Mouse (Mus musculus) E14TG2a.4 (cell line): ENCODE measurements around the gene Sh2d4b.

Experiments
- H3K27me3 ChIP-seq: 2 replicates; pipeline ENCODE4 v1.6.1; 2014; ENCODE audit warnings: low read length, control low read depth; ENCODE audit not compliant: insufficient read depth
- H3K36me3 ChIP-seq: 2 replicates; pipeline ENCODE4 v1.6.1; 2014; ENCODE audit warnings: low read length, control low read depth; ENCODE audit not compliant: insufficient read depth
- H3K4me1 ChIP-seq: replicated peaks from 2 replicates; pipeline ENCODE4 v1.6.1; 2014; ENCODE audit warnings: low read depth, low read length, control low read depth
- H3K4me3 ChIP-seq: replicated peaks from 2 replicates; pipeline ENCODE4 v1.5.1; 2014; ENCODE audit warnings: mild to moderate bottlenecking, low read length
- H3K9me3 ChIP-seq: 2 replicates; pipeline ENCODE4 v1.6.1; 2014; ENCODE audit warnings: low read length, control low read depth
- CTCF ChIP-seq: conservative IDR thresholded peaks from 2 replicates; pipeline ENCODE4 v1.5.1; 2014; ENCODE audit warnings: low read length
- NANOG ChIP-seq: IDR thresholded peaks from 2 replicates; pipeline ENCODE4 v1.6.1; 2014; ENCODE audit warnings: borderline replicate concordance, low read length, mixed read lengths
- POU5F1 ChIP-seq: IDR thresholded peaks from 2 replicates; pipeline ENCODE4 v1.6.1; 2014; ENCODE audit warnings: low read length, borderline replicate concordance

Sh2d4b gene

DNA sequence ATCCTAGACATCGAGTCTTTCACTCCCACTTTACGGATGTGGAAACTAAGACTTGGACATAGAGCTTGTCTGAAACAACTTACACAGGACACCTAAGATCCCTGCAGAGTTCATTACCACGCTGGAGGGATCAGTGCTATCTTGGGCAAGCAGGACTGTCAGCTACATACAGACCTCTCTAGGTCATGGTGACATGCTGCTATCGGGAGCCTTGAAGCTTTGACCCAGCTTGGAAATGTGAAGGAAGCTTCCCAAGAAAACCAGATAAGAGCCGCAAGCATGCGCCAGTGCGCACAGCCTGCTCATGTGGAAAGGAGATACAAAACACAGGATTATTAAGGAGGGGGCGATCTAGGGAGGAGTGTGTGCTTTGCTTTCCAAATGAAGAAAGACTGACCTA is 22.8 kb upstream of the Sh2d4b start:
- TF ChIP-seq NANOG (no peak), CTCF (no peak), POU5F1 (no peak)
- peak overlapping the region; percentile 32; the same call in 1 of the 2 replicates for H3K4me3 ChIP-seq
- H3K4me1 ChIP-seq, result peaks cover 74% of the 10 kb centered on the region

DNA sequence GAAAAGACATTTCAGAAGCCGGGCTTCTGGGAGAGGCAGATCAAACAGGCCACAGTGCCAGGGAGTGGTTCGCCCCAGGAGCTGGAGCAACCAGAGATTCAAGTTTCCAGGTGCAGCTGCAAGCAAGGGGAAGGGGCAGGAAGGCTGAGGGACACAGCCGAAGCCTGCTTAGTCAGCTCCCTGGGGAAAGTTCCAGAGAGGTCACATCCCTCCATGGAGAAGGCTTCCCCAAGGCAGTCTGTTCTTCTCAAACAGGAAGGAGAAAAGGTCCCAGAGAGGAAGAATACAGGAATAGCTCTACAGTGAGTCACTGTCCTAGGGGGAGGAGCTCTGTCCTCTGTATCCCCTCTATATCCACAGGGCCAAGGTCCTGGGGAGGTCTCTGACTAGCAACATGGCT is 21.6 kb upstream of the Sh2d4b start:
- Histone ChIP-seq H3K27me3 (no peaks in the 10 kb centered on the region), H3K36me3 (peaks cover 67% of the 10 kb centered on the region), H3K9me3 (no peaks in the 10 kb centered on the region), H3K4me1 (peaks cover 65% of the 10 kb centered on the region), H3K4me3 (peak overlapping the region; percentile 32; the same call in 1 of the 2 replicates)
- TF ChIP-seq NANOG (no peak), CTCF (no peak), POU5F1 (no peak)

More for the DNA sequence above, 22.8 kb upstream of the Sh2d4b start:
- Histone ChIP-seq H3K27me3 (no peaks in the 10 kb centered on the region), H3K36me3 (peaks cover 62% of the 10 kb centered on the region), H3K9me3 (no peaks in the 10 kb centered on the region)

DNA sequence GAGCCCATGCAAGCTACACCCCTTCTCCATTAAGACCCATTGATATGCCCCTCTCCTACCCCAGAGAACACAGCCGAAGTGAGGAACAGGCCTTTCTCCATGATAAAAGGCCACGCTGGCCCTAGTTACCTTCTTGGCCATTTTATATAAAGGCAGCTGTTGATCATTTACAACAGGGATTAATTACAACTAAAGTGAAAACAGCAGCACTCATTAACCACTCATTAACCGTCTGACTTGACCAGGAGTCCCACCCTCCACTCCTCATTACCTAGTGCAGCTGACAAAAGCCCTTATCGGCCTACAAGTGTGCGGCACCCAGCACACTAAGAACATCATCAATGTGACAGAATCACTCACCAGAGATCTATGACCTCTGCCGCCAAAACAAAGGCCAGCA is 20.6 kb upstream of the Sh2d4b start:
- TF ChIP-seq POU5F1 (no peak), NANOG (no peak), CTCF (no peak)
- H3K36me3 ChIP-seq, result peaks cover 74% of the 10 kb centered on the region
- 0 out of 2 replicates have a peak overlapping the region, but pooled peaks have one; percentile 35 for H3K4me3 ChIP-seq
- no peaks in the 10 kb centered on the region for H3K27me3 ChIP-seq
- H3K9me3 ChIP-seq, result no peaks in the 10 kb centered on the region
- peaks cover 55% of the 10 kb centered on the region for H3K4me1 ChIP-seq

DNA sequence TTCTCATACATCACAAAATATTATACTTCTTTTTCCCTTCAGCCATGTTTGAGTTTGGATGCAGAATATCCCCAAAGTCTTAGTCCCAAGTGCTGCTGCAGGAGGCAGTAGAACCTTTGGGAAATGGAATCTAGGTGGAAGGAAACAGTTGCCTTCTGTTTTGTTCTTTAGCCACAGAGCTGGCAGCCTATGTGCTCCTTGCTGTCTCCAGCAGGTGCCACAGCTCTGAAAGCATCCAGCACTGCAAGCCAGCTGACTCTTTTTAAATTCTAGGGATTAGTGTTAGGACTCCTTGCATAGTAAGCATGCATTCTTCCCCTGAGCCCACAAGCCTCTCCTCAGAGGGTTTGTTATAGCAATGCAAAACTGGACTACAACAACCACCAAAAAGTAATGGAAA is 18.5 kb upstream of the Sh2d4b start:
- H3K4me3 ChIP-seq, result no peak overlapping the region
- H3K27me3 ChIP-seq, result no peaks in the 10 kb centered on the region
- peaks cover 38% of the 10 kb centered on the region for H3K4me1 ChIP-seq
- TF ChIP-seq CTCF (no peak), POU5F1 (no peak), NANOG (no peak)
- peaks cover 89% of the 10 kb centered on the region for H3K36me3 ChIP-seq
- no peaks in the 10 kb centered on the region for H3K9me3 ChIP-seq

DNA sequence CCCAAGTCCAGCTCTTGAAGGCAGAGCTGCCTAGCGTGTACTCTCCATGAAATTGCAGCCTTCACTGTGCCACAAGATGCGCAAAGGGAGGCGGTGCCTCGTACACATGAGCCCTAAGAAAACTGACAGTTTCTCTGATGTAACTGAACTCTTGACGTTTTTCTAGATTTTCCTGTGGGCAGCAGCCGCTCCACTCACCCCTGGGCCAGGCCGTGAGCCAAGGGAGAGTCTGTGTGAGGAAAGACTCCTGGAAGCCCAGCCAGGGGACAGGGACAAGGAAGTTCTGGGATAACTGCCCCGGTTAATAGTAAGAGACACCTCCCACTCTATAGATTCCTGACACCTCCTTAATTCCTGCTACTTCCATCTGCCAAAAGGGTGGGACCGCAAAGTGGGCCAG is 15.7 kb upstream of the Sh2d4b start:
- H3K4me3 ChIP-seq, result no peak overlapping the region
- peaks cover 19% of the 10 kb centered on the region for H3K4me1 ChIP-seq
- TF ChIP-seq NANOG (no peak), CTCF (no peak), POU5F1 (no peak)
- H3K27me3 ChIP-seq, result no peaks in the 10 kb centered on the region
- peaks cover 85% of the 10 kb centered on the region for H3K36me3 ChIP-seq
- no peaks in the 10 kb centered on the region for H3K9me3 ChIP-seq

DNA sequence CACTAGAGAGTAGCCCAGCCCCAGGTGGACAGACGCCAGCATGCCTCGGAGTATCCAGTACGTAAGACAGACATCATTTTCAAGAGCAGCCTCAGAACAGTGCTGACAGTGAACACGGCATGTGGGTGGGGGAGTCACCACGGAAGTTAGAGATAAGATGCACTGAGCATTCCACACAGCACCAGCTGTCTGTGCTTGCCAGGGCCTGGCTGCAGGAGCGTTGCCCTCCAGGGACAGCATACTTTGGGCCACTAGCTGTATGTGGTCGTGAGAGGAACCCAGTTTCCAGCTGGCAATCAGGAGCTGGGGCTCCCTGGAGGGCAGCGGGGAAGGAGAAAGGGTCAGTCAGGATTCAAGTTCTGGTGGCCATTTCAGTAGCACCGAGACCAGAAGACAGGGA is 13.7 kb upstream of the Sh2d4b start:
- Histone ChIP-seq H3K4me1 (peaks cover 24% of the 10 kb centered on the region), H3K27me3 (no peaks in the 10 kb centered on the region), H3K36me3 (peaks cover 69% of the 10 kb centered on the region), H3K4me3 (no peak overlapping the region), H3K9me3 (no peaks in the 10 kb centered on the region)
- TF ChIP-seq CTCF, result no peak
- no peak for TF ChIP-seq NANOG
- no peak for TF ChIP-seq POU5F1

DNA sequence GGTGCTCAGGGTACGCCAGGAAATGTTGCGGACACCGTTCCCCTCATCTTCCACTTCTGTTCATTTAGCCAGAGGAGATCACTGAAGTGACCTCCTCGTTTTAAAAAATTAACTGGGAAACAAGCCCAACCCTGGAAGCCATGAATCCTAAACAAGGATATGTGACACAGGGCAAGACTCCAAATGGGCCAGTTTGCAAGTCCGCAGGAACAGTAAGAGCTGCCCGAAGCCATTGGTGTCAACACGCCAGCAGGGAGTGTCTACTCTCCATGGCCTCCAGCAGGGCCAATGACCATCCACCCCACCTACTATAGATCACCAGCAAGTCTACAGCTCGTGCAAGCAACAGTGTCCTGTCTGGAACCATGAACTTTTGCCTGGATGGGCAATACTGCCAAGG is 12.7 kb upstream of the Sh2d4b start:
- Histone ChIP-seq H3K4me1 (peaks cover 28% of the 10 kb centered on the region), H3K27me3 (no peaks in the 10 kb centered on the region), H3K9me3 (no peaks in the 10 kb centered on the region), H3K36me3 (peaks cover 60% of the 10 kb centered on the region), H3K4me3 (no peak overlapping the region)
- TF ChIP-seq CTCF (no peak), NANOG (no peak), POU5F1 (no peak)

DNA sequence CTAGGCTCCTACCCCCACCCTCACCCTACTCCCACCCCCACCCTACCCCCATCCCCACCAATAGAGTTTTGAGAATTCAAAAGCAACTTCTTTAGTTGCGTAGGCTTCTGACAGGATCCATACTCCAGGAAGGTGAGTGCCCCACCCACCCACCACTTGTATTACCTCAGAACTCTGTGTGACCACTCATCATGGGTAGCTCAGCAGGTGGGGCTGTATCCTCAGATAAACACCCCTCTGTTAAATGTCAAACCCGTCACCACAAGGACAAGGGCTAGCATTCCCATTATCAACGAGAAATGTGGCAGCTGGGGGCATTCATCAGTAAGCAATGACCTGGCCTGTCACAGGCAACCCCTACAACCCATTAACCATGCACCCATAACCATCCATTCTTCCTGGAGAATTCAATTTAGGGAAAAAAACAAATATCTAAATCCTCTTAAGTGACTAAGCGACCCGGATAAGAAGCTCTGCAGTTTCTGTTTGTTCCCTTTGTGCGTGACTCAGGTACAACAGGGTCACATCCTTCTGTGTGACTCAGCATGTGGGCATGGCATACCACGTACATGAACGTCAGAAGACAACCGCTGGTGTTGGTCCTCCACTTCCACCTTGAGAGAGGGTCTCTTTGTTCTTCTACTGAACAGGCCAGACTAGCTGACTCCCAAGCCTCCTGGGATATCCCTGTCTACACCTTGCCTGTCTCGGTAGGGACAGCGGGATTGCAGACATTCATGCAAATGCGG is 9.4 kb upstream of the Sh2d4b start:
- Histone ChIP-seq H3K4me3 (no peak overlapping the region), H3K27me3 (no peaks in the 10 kb centered on the region), H3K36me3 (peaks cover 27% of the 10 kb centered on the region), H3K4me1 (peaks cover 28% of the 10 kb centered on the region), H3K9me3 (no peaks in the 10 kb centered on the region)
- no peak for TF ChIP-seq CTCF
- no peak for TF ChIP-seq POU5F1
- no peak for TF ChIP-seq NANOG

DNA sequence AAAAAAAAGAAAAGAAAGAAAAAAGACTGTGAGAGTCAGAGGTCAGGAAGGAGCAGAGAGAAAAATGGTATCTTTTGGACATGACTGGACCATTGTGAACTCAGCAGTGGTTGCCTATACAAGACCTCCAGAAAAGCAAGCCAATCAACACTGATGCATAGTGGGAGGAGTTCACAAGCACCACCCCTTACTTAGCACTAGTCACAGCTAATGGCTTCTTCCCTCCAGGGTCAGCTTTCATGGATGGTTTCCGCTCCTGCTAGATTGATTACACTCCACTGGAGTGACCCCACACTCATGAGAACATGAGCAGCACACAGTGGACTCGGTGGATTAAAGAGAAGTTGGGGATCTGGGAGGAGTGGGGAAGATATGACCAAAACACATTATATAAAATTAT is 7.2 kb upstream of the Sh2d4b start:
- Histone ChIP-seq H3K4me1 (peaks cover 31% of the 10 kb centered on the region), H3K27me3 (no peaks in the 10 kb centered on the region), H3K36me3 (peaks cover 4% of the 10 kb centered on the region), H3K9me3 (no peaks in the 10 kb centered on the region), H3K4me3 (no peak overlapping the region)
- no peak for TF ChIP-seq NANOG
- no peak for TF ChIP-seq CTCF
- TF ChIP-seq POU5F1, result no peak
